Mouse (Mus musculus) embryonic facial prominence, embryonic 14.5 days (tissue): Measurements from ENCODE around the gene Tbce. TPM values are rescaled to one million over a fixed set of nuclear protein-coding genes. Genes with fewer than 3 reads are reported as not detected.
"Not testable (repeated sequence)": the region's sequence is repeated elsewhere in the genome, so short reads cannot be mapped to it uniquely, and the experiment has no call there.

Source experiments
- ATAC-seq: fragments of 200-750 bp; cut with Nextera tagmentation; 2 replicates; pipeline ENCODE4 v1.8.0; 2017; ENCODE audit warnings: low read depth, moderate number of reproducible peaks, moderate TSS enrichment
- DNase-seq: peaks from one replicate; pipeline ENCODE4 v3.0.0-alpha.2; 2015; ENCODE audit warnings: low spot score
- H3K27ac ChIP-seq: fragments of 300-500 bp; sonication (generic); replicated peaks from 2 replicates; pipeline ENCODE4 v1.5.1; 2014; ENCODE audit warnings: low read depth, mild to moderate bottlenecking, low read length, moderate library complexity
- H3K27me3 ChIP-seq: fragments of 300-500 bp; sonication (generic); replicated peaks from 2 replicates; pipeline ENCODE4 v1.6.1; 2014; ENCODE audit warnings: low read length; ENCODE audit not compliant: control insufficient read depth, insufficient read depth
- H3K36me3 ChIP-seq: fragments of 300-500 bp; sonication (generic); 2 replicates; pipeline ENCODE4 v1.6.1; 2014; ENCODE audit warnings: low read length, mixed read lengths; ENCODE audit not compliant: control insufficient read depth, insufficient read depth
- H3K4me1 ChIP-seq: fragments of 300-500 bp; sonication (generic); 2 replicates; pipeline ENCODE4 v1.6.1; 2014; ENCODE audit warnings: antibody characterized with exemption, low read length; ENCODE audit not compliant: control insufficient read depth, insufficient read depth
- H3K4me2 ChIP-seq: fragments of 300-500 bp; sonication (generic); 2 replicates; pipeline ENCODE4 v1.6.1; 2014; ENCODE audit warnings: low read depth, mild to moderate bottlenecking, low read length, moderate library complexity, mixed read lengths
- H3K4me3 ChIP-seq: fragments of 300-500 bp; sonication (generic); 2 replicates; pipeline ENCODE4 v1.5.1; 2014; ENCODE audit warnings: low read depth, mild to moderate bottlenecking, low read length
- H3K9ac ChIP-seq: fragments of 300-500 bp; sonication (generic); 2 replicates; pipeline ENCODE4 v1.6.1; 2014; ENCODE audit warnings: low read depth, mild to moderate bottlenecking, low read length, moderate library complexity, mixed read lengths
- H3K9me3 ChIP-seq: fragments of 300-500 bp; sonication (generic); 2 replicates; pipeline ENCODE4 v1.6.1; 2016; ENCODE audit warnings: low read length; ENCODE audit not compliant: control insufficient read depth
- whole genome bisulfite sequencing: fragments of 180-500 bp; shearing (Covaris S2); extraction: QIAGEN DNeasy Blood & Tissue Kit; methylation state at CpG from one replicate; pipeline ENCODE4 v1.1.7; 2014; 5-methylcytosine and 5-hydroxymethylcytosine counted together
- polyA plus RNA-seq: library from polyadenylated mRNA; unstranded; fragments of >200 nt; fragmentation: Nextera tagmentation; extraction: Ambion mirVana; gene quantifications from 2 replicates; pipeline ENCODE4 v1.2.1, GENCODE M21; 2014

The Tbce gene
- polyA plus RNA-seq, 1 experiment from 2014 or later: 47.5 TPM

DNA sequence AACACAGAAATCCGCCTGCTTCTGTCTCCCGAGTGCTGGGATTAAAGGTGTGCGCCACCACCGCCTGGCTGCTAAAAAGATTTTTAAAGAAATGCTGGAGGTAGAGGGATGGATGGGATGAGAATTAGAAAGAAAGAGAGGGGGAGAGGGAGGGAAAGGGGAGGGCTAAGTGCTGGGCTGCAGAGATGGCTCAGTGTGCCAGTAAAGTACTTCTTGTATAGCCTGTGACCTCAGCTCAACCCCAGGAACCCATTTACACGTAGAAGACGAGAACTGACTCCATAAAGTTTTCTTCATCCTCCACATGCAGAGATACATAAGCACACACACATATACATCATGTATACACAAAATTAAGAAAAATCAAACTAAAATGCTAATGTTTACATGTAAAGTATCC is 13.9 kb downstream of the Tbce start:
- peaks cover 31% of the 10 kb centered on the region for H3K36me3 ChIP-seq
- 94% methylated on average over 6 of the region's 6 CpGs for WGBS
- no peaks in the 10 kb centered on the region for H3K4me1 ChIP-seq
- DNase-seq (no peak), ATAC-seq (no peak)
- no peak overlapping the region for H3K4me3 ChIP-seq
- H3K27ac ChIP-seq: no peak overlapping the region
- H3K27me3 ChIP-seq: no peaks in the 10 kb centered on the region
- no peaks in the 10 kb centered on the region for H3K9me3 ChIP-seq
- H3K9ac ChIP-seq: no peak overlapping the region
- no peak overlapping the region for H3K4me2 ChIP-seq

GRCm38 (mm10) chr13:14021417-14021816 is 18.0 kb downstream of the Tbce start:
- not testable (repeated sequence) for H3K4me2 ChIP-seq, H3K4me1 ChIP-seq, H3K27ac ChIP-seq, H3K27me3 ChIP-seq, ATAC-seq, DNase-seq, H3K4me3 ChIP-seq, H3K9me3 ChIP-seq, H3K9ac ChIP-seq
- H3K36me3 ChIP-seq: peaks cover 25% of the 10 kb centered on the region
- WGBS: 78% methylated on average over 6 of the region's 12 CpGs

DNA sequence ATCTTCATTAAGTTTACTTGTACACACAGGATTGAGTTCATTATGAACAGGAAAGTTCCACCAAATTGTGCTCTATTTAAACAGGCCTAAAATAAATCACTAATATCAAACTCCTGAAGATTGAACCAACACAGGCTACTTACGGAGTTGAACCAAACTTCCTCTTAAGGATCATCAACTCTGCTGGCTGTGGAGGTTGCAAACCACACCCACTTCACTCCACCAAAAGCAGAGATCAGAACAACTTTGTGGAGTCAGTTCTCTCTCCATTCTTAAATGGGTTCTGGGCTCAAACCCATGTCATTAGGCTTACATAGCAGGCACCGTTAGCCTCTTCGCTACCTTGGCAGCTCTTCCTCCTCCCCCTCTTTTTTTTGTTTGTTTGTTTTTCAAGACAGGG is 20.6 kb downstream of the Tbce start:
- 92% methylated on average over 3 of the region's 3 CpGs for WGBS
- no peak overlapping the region for H3K4me3 ChIP-seq
- ATAC-seq: no peak
- DNase-seq: no peak
- no peak overlapping the region for H3K9ac ChIP-seq
- no peak overlapping the region for H3K4me2 ChIP-seq
- no peaks in the 10 kb centered on the region for H3K9me3 ChIP-seq
- H3K27me3 ChIP-seq: no peaks in the 10 kb centered on the region
- peaks cover 31% of the 10 kb centered on the region for H3K36me3 ChIP-seq
- H3K27ac ChIP-seq: no peak overlapping the region
- H3K4me1 ChIP-seq: no peaks in the 10 kb centered on the region

- Histone ChIP-seq H3K27ac (no peak overlapping the region), H3K9ac (no peak overlapping the region), H3K4me2 (no peak overlapping the region), H3K4me1 (no peaks in the 10 kb centered on the region), H3K9me3 (no peaks in the 10 kb centered on the region), H3K27me3 (no peaks in the 10 kb centered on the region), H3K4me3 (no peak overlapping the region), H3K36me3 (peaks cover 36% of the 10 kb centered on the region)
- no peak for DNase-seq
- ATAC-seq: no peak
Observed at GRCm38 (mm10) chr13:14018283-14018682, 21.2 kb downstream of the Tbce start.

GRCm38 (mm10) chr13:14015609-14016008 is 23.8 kb downstream of the Tbce start:
- no peak for ATAC-seq
- H3K27me3 ChIP-seq: no peaks in the 10 kb centered on the region
- H3K4me3 ChIP-seq: no peak overlapping the region
- WGBS: 88% methylated on average over 6 of the region's 6 CpGs
- no peak for DNase-seq
- no peak overlapping the region for H3K4me2 ChIP-seq
- H3K9me3 ChIP-seq: no peaks in the 10 kb centered on the region
- H3K4me1 ChIP-seq: no peaks in the 10 kb centered on the region
- H3K27ac ChIP-seq: no peak overlapping the region
- no peak overlapping the region for H3K9ac ChIP-seq
- H3K36me3 ChIP-seq: peaks cover 56% of the 10 kb centered on the region

- peaks cover 52% of the 10 kb centered on the region for H3K36me3 ChIP-seq
- no peak overlapping the region for H3K9ac ChIP-seq
- H3K4me3 ChIP-seq: no peak overlapping the region
- no peaks in the 10 kb centered on the region for H3K4me1 ChIP-seq
- no peak for ATAC-seq
- no peaks in the 10 kb centered on the region for H3K9me3 ChIP-seq
- H3K27me3 ChIP-seq: no peaks in the 10 kb centered on the region
- no peak for DNase-seq
- no peak overlapping the region for H3K27ac ChIP-seq
- H3K4me2 ChIP-seq: no peak overlapping the region
- 79% methylated on average over 4 of the region's 4 CpGs for WGBS
Observed at GRCm38 (mm10) chr13:14014540-14014939, 24.9 kb downstream of the Tbce start.

DNA sequence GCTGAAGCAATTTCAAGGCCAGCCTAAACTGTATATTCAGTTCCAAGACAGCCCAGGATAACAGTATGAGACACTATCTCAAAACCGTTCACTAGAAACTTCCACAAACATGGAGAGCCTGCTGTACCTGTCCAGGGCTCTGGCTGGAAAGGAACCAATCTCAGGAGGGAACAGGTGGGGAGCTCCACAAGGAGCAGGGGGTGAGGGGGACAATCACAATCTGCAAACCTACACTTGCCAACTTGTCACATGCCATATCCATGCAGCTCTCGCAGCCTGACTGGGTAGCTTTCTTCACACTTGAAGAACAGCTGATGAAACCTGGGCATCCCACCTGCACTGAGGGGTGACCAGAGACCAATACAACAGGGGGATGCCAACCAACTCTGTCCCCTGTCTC is 25.4 kb downstream of the Tbce start:
- ATAC-seq (no peak), DNase-seq (no peak)
- no peak overlapping the region for H3K4me3 ChIP-seq
- no peaks in the 10 kb centered on the region for H3K9me3 ChIP-seq
- no peak overlapping the region for H3K9ac ChIP-seq
- 93% methylated on average over 2 of the region's 2 CpGs for WGBS
- H3K27me3 ChIP-seq: no peaks in the 10 kb centered on the region
- no peak overlapping the region for H3K4me2 ChIP-seq
- peaks cover 52% of the 10 kb centered on the region for H3K36me3 ChIP-seq
- H3K27ac ChIP-seq: no peak overlapping the region
- no peaks in the 10 kb centered on the region for H3K4me1 ChIP-seq

DNA sequence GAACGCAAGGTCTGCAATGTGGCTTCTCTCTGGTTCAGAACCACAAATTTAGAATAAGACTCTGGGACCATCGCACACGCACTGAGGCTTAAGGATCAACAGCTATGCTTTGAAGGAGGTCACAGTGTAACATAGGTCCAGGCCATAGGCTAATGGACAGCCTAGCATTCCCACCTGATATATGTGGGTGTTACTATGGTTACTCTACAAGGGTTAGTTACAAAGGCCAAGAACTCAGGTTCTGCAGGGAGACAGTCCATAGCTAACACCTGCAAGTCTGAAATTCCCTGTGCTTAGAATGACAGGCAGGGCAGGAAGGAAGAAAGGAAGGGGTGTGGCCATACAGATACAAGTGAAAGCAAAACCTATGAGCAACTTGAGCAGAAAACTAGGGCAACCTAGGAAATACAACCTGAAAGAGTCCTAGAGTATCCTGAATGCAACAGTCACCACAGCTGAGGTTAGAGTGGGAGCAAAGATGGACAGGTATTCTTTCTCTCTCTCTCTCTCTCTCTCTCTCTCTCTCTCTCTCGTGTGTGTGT is 27.9 kb downstream of the Tbce start:
- WGBS: 94% methylated on average over 4 of the region's 4 CpGs

DNA sequence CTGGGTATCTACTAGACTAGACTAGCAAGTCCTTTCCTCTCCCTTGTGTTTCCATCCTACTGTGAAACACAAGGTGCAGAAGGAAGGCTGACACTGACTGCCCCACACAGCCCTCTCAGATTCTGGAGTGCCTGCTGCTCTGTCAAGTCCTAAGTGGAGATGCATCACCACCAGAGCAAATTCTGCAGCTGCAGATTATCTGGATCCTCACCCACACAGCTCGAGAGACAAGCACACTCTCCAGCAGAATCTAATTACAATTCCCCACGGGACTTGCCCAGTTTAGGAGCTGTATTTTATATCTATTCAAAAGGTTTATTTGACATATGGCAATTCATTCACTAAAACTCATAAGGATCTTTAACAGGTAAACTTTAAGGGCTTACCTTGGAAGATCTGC is 33.4 kb downstream of the Tbce start:
- DNase-seq: no peak
- no peak for ATAC-seq
- H3K27me3 ChIP-seq: no peaks in the 10 kb centered on the region
- no peak overlapping the region for H3K4me3 ChIP-seq
- no peak overlapping the region for H3K27ac ChIP-seq
- no peak overlapping the region for H3K4me2 ChIP-seq
- no peaks in the 10 kb centered on the region for H3K4me1 ChIP-seq
- 58% methylated on average over 2 of the region's 2 CpGs for WGBS
- H3K9me3 ChIP-seq: no peaks in the 10 kb centered on the region
- no peak overlapping the region for H3K9ac ChIP-seq
- peaks cover 62% of the 10 kb centered on the region for H3K36me3 ChIP-seq

More for the DNA sequence above, 27.9 kb downstream of the Tbce start:
- no peaks in the 10 kb centered on the region for H3K4me1 ChIP-seq
- DNase-seq (no peak), ATAC-seq (no peak)
- H3K9me3 ChIP-seq: no peaks in the 10 kb centered on the region
- peaks cover 48% of the 10 kb centered on the region for H3K36me3 ChIP-seq
- no peak overlapping the region for H3K9ac ChIP-seq
- no peaks in the 10 kb centered on the region for H3K27me3 ChIP-seq
- no peak overlapping the region for H3K27ac ChIP-seq
- H3K4me2 ChIP-seq: no peak overlapping the region
- H3K4me3 ChIP-seq: no peak overlapping the region
